Mouse (Mus musculus) ES-E14 (cell line): ENCODE measurements around the gene Pgls.
A peak's percentile ranks its signal among the peaks of the same experiment; 100 is the strongest.

Experiments used
- CHD2 ChIP-seq: IDR thresholded peaks from 2 replicates; pipeline ENCODE4 v1.6.1; 2014; ENCODE audit warnings: mild to moderate bottlenecking, low read depth, low read length, inconsistent platforms
- HCFC1 ChIP-seq: IDR thresholded peaks from 2 replicates; pipeline ENCODE4 v1.6.1; 2012; ENCODE audit warnings: low read length, inconsistent platforms, borderline replicate concordance; ENCODE audit not compliant: insufficient read depth
- MAFK ChIP-seq: IDR thresholded peaks from 2 replicates; pipeline ENCODE4 v1.6.1; 2014; ENCODE audit warnings: mild to moderate bottlenecking, low read depth, low read length, inconsistent platforms; ENCODE audit not compliant: insufficient read depth
- ZC3H11A ChIP-seq: IDR thresholded peaks from 2 replicates; pipeline ENCODE4 v1.6.1; 2012; ENCODE audit warnings: low read depth, mild to moderate bottlenecking, inconsistent platforms, low read length, borderline replicate concordance
- ZNF384 ChIP-seq: IDR thresholded peaks from 2 replicates; pipeline ENCODE4 v1.6.1; 2012; ENCODE audit warnings: low read depth, low read length, inconsistent platforms

GRCm38 (mm10) chr8:71562751-71563150 is 29.2 kb upstream of the Pgls start:
- TF ChIP-seq ZC3H11A: 0 out of 2 replicates have a peak, but pooled peaks have one; percentile 6
- no peak for TF ChIP-seq ZNF384
- 0 out of 2 replicates have a peak, but pooled peaks have one; percentile 22 for TF ChIP-seq HCFC1
- no peak for TF ChIP-seq CHD2
- TF ChIP-seq MAFK: no peak
